Mouse (Mus musculus): ENCODE data around the gene Srrm2.

DNA sequence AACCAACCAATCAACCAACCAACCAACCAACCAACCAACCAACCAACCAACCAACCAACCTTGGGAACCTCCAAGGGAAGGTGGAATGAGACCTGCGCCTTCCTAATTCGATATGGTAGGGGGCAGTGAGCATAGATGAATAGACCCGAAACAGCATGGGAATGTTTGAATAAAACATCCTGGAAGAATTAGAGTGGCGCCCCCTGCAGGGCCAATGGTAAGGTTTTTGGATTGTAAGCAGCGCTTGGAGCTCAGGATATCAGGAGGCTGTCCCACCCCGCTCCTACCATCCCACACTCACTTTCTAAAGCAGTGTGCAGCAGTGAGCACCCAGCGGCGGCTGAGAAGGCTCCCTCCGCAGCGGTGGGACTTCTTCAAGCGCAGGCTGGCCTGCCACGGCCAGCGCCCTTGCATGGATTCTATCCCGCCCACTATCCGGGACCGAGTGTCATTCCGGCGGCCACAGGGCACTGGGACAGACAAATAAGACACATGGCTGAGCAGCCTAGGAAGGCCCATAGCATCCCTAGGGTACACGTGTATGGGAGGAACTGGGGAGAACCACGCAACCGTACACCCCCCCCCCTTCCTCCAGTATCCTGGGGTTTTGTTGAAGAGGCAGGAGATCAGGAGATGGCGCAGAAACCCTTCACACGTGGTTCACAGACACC lies 52.9 kb downstream of the Srrm2 start:
- peak; percentile 49 for TF ChIP-seq CTCF (IDR thresholded peaks at IDR 0.05; ENCODE audit: low read depth)
- TF ChIP-seq EP300 (IDR thresholded peaks at IDR 0.05; ENCODE audit: low read depth) = no peak

Measured in liver, embryonic 14.5 days (tissue).